Mouse (Mus musculus) layer of hippocampus, adult 9-11 months (tissue): Measurements from ENCODE around the gene Taf5.

Experiments used
- DNase-seq: peaks from one replicate; pipeline ENCODE4 v3.0.0; 2022

Gene Taf5

DNA sequence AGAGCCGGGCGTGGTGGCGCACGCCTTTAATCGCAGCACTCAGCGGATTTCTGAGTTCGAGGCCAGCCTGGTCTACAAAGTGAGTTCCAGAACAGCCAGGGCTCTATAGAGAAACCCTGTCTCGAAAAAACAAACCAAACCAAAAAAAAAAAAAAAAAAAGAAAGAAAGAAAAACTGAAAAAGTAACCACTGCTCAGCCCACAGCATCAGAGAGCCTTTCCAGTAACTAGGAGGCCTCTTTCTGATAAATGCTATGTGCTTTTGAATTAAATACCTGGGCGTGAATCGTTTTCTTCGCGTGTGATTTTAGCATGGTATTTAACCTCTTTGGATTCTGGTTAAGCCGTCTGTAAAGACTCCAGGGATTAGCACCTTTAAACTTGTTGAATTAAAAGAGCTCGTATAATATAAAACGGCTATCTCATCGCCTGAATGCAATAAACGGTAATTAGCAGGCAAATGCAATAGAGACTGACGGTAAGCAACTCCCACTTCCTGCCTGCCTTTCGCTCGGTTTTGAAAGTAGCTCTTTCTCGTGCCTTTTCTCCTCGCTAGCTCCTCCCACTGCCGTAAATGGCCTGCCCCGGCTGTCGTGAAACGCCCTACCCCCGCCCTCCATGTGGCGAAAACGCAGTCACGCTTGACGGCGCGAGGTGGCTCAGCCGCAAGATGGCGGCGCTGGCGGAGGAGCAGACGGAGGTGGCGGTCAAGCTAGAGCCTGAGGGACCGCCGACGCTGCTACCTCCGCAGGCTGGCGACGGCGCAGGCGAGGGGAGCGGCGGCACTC is at the start of gene Taf5:
Gene Taf5 (plus strand): TSS at position 651 of the 787 bp plus-strand sequence.
- DNase-seq, result peak; percentile 96

DNA sequence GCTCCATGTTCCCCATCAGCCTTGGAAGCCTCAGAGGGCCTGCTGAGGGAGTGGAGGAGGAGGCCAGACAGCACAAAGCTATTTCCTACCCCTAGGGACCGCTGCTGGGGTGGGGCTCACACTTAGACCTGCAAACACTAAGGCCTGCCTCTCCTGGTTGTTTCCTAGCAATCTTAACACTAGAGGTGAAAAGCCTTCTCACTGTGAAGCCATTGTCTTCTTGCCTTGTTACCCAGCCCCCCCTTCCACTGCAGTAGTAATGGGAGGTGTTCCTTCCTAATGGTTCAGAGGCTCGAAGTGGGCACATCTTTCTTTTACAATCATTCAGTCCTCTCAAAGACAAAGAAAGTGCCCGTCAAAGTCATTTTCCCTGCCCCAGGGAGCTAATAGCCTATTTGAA is 49.7 kb upstream of the Taf5 start:
- DNase-seq, result no peak

DNA sequence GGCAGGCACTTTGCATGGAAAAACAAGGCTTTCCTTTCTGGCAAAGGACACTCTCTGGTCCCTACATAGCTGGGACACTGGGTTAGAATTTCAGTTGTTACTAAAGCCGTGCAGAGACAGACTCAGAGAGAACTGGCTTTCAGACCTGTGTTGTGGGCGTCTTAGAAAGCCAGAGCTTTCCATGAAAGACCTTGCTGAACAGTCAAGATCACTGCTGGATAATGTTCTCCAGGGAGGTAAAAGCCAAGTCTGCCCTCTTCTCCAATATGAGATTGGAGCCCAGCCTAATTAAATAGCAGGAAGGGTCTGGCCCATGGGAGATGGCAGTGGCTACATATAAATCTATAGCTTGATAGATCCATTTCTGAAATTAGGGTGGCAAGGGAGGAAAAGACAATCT is 49.2 kb upstream of the Taf5 start:
- DNase-seq, result no peak

DNA sequence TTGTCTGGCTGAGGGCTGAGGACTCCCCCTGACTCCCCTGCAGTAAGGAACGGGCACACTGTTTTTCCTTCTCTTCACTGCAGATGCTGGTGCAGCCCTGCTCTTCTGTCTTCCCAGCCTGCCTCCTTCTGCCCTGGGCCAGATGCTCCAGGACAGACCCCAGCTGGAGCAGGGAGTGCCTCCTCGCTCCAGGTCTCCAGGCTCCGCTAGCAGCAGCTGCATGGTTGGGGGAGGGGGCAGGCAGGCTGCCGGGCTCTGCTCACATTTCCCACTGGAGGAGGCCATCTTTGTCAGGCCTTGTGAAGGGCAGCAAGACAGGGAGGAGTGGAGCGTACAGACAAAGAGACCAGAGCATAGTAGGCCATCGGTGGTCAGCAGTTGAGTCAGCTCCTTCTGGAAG is 48.2 kb upstream of the Taf5 start:
- no peak for DNase-seq

DNA sequence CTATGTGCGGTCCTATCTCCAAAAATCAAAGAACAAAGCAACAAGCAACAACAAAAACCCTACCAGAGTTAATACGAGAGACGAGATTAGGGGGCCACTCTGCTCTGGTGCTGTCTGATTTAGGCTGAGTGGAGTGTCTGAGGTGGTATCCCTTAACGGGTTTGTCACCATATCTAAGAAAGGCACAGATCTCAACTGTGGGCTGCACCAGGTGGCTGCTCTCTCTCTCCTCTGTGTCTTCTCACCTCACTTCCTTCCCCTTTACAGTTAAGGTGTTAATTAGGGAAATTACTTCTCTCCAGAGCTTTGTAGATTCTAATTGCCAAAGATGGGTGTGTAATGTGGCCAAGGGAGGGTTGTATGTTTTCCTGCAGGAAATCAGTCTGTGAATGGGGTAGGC is 44.8 kb upstream of the Taf5 start:
- DNase-seq, result no peak

DNA sequence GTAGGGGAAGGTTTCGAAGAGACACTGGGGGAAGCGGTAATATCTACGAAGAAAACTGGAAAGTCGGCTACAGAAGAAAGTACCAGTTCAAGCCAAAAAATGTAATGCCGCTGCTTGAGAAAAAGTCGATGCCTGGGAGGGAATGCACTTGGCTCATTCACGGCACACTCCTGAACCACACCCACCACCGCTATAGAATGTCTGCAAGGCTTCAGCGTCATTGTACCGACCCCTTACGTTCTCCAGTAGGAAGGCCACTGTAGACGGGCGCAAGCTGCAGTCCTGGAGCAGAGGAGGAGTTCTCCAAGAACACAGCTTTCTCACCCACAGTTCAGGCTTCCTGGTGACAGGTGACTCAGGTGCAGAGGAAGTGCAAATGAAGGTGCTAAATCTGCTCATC is 44.0 kb upstream of the Taf5 start:
- DNase-seq, result no peak

DNA sequence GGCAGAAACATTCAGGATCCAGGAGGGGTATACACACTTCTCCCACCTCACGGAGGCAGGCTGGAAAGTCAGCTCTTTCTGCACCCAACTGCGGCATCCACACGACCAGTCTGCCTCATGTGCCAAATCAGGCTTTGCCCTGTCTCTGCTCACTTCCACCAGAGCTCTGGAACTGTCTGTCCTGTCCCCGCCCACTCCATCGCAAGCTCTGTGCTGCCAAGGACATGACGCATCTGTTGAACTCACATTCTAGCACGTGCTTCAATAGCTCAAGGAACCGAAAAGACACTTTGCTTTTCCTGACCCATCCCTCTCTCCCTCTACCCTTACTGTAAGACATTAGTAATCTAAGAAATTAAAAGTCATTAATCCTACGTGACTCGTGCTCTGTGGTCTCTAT is 42.6 kb upstream of the Taf5 start:
- DNase-seq, result no peak

DNA sequence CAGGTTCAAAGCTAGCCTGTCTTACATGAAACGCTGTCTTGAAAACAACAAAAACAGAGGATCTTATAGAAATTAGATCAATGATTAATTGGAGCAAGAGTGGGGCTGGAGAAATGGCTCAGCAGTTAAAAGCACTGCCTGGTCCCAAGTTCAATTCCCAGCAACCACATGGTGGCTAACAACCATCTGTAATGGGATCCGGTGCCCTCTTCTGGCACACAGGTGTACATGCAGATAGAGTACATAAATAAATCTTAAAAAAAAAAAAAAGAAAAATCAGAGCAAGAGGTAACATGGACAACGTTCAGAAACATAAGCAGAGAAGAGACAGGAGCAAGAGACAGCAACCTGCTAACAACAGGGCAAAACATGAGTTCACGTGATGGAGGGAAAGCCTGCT is 41.0 kb upstream of the Taf5 start:
- no peak for DNase-seq

DNA sequence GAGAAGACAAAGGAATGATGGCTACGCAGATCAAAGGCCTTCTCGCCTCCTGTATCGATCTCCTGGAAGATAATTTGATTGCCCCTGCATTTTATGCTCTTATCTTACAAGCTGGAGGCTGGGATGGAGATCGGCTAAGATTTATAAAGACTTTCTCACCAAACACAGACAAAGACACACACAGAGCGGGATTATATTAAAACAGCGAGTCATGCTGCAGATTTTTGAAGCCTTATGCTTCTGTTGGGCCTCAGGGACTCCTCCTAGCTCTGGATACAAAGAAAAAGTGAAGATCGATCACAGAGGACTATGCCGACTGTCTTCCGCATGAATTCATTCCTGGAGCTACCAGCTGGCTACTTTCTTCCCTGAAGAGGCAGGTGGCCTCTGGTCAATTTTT is 37.8 kb upstream of the Taf5 start:
- DNase-seq, result no peak

DNA sequence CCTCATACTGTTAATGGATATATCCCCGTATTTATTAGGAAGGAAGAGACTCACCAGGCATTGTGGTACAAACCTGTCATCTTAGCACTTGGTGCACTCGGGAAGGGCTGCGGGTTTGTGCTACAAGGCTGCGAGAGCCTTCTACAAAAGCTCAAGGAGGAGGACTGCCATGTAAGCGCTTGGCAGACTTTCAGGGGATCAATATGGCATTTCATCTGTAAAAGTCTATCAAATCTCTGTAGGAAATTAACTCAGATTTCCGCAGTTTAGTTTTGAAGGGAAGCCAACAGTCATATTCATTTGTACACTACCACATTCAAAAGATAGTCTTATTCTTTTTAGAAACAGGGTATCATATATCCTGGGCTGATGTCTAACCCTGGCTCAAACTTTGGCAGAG is 35.8 kb upstream of the Taf5 start:
- DNase-seq, result no peak

DNA sequence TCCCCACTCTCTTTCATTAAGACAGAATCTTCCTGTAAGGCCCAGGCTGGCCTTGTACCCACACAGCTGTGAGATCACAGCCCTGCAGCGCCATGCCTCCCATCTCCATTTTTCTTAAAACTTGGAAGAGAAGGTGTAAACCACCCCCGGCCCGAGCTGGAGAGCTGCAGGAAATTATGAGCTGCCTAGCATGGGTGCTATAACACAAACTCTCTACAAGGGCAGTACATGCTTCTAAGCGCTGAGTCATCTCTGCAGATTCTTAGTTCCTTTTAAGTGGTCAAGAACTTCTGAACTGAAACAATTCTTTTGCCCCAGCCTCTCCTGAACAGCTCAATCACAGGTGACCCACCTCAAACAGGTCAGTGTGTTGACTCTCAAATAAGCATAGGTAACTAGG is 32.6 kb upstream of the Taf5 start:
- DNase-seq, result no peak

DNA sequence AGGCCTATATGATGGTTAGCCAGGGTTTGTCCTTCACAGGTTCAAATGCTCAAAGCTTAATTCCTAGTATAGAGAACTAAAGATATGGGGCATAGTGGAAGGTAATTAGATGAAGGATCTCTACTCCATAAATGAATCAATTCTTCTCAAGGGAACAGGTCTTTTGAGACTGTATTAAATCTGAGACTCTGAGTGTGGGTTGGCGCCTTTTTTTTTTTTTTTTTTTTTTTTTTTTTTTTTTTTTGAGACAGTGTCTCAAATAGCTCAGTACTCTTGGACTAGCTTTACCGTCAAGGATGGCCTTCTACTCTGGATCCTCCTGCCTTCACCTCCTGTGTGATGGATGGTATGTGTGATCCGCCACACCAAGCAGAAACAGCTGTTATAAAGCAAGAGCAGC is 30.9 kb upstream of the Taf5 start:
- no peak for DNase-seq

DNA sequence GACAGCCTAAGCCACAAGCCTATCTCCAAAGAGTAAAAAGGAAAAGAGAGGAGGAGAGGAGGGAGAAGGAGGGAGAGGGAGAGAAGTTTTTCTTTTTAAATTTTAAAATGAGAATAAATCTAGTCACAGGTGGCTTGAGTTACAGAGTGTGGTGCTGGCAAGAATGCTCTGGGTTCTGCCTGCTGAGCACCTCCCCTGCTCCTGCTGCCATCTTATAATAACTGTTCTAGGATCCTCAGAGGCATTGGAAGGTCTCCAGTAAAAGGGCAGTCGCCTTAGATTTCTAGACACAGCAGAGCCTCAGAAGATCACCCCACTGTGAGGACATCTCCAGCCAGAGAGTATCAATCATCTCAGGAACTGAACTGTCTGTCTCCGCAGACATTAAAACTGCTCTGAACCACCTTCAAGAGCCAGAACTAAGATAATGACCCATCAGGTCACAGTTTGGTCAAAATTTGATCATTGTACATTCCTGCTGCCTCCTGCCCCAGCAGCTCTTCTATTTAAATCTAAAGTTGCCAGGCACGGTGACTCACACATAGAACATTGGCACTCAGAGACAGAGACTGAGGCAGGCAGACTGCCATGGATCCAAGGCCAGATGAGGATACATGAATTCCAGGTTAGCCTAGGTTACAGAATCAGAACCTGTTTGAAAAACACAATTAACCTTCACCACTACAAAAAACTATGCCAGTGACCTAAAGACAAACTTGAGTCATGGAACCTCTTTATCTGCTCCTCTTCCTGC is 26.6 kb upstream of the Taf5 start:
- peak; percentile 54 for DNase-seq

DNA sequence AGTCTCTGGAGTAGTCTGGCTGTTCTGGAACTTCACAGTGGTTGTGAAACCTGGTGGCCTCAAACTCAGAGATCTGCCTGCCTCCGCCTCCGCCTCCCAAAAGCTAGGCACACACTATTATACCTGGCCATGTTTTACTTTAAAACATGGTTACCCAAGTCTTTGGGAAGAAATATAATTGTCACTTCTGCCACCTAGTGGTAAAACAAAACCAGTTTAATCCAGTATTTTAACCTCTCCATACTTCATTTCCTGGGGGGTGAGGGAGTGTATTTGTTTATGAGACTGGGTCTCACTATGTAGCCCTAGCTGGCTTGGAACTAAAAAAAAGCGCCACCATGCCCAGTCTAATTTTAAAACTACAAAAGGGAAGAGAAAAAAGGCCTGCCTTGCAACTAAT is 23.9 kb upstream of the Taf5 start:
- no peak for DNase-seq

DNA sequence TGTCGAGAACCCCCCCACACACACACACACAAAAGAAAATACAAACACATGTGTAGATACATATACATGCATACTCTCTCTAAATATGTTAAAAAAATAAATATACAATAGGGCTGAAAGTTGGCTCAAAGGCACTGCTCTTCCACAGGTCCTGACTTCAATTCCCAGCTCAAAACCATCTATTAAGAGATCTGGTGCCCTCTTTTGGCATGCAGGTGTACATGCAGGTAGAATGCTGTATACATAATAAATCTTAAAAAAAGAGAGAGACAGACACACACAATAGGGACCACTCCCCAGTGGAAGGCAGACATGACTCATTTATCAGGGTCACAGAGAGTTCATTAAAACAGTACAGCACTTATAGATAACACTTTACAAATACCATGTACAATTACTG is 21.2 kb upstream of the Taf5 start:
- no peak for DNase-seq

DNA sequence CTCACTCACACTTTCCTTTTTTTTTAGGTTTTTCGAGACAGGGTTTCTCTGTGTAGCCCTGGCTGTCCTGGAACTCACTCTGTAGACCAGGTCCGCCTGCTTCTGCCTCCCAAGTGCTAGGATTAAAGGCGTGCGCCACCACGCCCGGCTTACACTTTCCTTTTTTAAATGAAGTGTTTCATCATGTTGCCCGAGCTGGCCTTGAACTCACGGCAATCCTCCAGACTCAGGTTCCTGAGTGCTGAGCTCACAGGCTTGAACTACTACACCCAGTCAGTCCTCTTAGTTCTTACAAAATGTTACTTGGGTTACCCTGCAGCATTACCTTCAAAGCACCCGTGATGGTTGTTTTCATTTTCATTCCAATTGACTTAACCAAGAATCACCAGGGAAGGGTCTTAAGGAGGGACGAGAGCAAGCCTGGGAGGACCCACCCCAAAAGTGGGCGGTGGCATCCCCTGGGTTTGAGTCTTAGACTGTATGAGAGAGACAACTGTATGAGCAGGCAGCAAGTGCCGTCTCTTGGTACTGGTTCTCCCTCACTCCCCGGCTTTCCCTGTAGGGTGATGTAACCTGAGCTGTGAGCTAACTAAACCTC is 20.2 kb upstream of the Taf5 start:
- DNase-seq, result no peak

DNA sequence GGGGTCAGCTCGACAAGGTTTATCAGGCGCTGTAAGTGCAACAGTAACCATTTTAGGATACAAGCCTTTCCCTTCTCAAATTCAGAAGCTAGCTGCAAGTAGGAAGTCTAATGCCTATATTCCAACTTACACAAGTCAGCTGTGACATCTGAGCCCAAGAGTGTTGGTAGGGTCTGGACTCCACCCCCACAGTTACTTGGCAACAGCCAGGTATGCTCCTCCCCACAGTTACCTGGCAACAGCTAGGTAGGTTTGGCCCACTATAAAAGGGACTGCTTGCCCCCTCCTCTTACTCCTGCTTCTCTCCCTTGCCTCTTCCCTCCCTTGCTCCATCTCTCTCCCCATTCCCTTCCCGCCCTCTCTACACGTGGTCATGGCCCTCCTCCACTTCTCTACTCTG is 18.5 kb upstream of the Taf5 start:
- no peak for DNase-seq

DNA sequence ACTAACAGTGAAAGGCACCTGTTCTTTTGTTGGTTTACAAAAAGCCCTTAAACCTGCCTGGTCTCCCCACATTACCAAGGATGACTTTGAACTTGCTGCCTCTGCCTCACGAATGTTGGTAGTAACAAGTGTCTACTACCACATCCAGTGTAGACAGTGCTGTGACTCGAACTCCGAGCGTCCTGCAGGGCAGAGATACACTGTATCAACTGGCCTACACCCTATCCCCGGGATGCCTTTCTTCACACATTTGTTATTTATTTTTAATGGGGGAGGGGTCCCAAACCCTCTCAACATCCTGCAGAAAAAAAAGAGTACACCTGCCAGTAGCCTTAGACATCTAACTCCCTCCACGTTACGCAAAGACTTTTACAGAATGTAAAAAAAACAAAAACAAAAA is 17.7 kb upstream of the Taf5 start:
- no peak for DNase-seq

DNA sequence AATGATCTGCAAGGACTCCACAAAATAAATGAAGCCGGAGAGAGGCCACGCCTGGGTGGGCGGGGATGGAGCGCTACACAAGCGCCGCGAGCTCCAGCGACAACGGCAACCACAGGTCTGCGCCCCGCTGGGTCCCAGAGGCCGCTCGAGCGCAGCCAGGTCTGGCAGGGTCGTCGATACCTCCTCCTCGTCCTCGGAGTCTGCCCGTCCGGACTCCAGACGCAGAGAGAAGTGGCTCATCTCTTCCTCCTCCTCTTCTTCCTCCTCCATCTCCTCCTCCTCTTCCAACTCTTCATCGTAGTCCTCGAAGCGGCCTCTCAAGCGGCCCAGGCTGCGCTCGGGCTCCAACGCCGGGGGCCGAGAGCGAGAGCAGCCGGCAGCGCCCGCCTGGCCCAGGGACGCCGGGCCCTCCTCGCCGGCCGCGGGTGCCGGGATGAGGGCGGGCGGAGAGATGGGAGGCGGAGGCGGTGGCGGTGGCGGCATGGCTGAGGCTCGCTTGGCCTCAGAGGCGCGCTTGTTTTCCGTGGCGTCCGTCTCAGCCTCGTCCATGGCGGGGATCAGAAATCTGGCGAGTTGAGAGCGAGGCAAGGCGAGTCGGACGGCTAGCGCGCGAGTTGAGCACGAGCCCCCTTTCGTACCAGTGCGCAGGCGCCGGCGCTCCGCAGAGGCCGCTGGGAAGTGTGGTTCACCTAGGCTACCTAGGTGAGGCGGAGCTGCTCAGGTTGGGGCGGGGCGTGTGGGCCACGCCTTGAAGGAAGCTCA is 17.1 kb upstream of the Taf5 start, which contains the start of gene Pcgf6:
Gene Pcgf6 (minus strand): TSS at position 636 of the 762 bp plus-strand sequence.
- DNase-seq, result peak; percentile 80

DNA sequence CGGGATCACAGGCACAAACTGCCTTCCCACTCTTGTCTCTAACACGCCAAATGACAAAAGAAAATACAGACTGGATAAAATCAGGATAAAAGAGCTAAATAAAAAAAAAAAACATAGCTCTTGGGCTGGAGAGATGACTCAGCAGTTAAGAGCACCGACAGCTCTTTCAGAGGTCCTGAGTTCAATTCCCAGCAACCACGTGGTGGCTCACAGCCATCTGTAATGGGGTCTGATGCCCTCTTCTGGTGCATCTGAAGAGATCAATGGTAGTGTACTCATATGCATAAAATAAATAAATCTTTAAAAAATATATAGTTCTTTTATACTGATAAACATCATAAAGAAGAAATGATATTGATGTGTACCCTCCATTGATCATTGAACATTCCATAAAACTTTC is 14.6 kb upstream of the Taf5 start:
- no peak for DNase-seq

DNA sequence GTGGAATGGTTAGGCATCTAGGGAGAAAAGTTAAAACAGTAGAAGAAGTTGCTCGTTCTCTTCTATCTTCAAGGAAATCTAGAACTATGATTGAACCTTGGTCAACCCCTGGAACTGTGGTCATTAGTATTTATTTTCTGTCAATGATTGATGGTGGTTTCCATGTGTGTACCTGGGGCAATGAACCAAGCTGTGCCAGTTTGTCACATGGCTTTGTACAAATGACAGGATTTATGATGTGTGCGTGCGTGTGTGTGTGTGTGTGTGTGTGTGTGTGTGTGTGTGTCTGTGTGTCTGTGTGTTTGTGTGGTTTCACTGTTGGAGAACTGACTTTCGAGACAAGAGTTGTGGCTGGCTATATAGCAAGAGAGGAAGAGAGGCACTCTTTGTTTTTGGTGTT is 14.1 kb upstream of the Taf5 start:
- DNase-seq, result no peak

DNA sequence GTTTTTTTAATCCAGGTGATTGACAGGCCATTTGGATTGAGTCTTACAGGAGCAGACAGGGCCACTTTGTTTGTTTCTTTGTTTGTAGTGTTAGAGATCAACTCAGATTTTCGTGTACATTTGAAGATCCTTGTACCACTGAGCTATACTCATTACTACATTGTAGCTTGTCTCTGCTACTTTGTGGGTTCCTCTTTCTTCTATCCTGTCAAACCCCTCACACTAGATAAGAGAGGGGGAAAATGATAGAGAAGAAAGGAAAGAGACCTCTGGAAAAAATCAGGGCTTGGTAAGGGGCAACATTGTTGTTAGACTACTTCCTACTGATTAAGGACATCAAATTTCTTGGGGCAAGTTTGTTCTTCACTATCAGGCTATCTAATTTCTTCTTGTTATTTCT is 9.9 kb upstream of the Taf5 start:
- no peak for DNase-seq

DNA sequence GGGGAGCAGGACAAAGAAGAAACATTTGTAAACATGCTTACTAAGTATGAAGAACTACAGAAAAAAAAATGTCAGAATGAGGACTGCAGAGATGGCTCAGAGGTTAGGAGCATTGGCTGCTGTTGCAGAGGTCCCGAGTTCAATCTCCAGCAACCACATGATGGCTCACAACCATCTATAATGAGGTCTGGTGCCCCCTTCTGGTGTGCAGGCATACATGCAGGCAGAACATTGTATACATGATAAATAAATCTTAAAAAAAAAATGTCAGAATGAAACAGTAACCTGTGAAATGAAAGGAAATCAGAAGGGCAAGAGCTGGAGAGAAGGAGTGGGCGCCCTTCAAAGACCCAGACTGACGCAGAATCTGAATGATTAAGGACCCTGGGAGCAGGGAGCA is 1.7 kb upstream of the Taf5 start:
- DNase-seq, result no peak
